Mouse (Mus musculus) midbrain, embryonic 14.5 days (tissue): Measurements from ENCODE around the gene Rbbp9. TPM values are rescaled to one million over a fixed set of nuclear protein-coding genes. Genes with fewer than 3 reads are reported as not detected.

Experiments
- ATAC-seq: fragments of 200-750 bp; cut with Nextera tagmentation; 2 replicates; pipeline ENCODE4 v1.8.0; 2017; ENCODE audit warnings: moderate number of reproducible peaks, moderate library complexity; ENCODE audit not compliant: low FRiP score, low TSS enrichment
- DNase-seq: peaks from one replicate; pipeline ENCODE4 v3.0.0-alpha.2; 2015
- H3K27ac ChIP-seq: fragments of 300-500 bp; sonication (generic); replicated peaks from 2 replicates; pipeline ENCODE4 v1.5.1; 2014; ENCODE audit warnings: mild to moderate bottlenecking, low read depth, low read length, moderate library complexity
- H3K27me3 ChIP-seq: fragments of 300-500 bp; sonication (generic); 2 replicates; pipeline ENCODE4 v1.6.1; 2014; ENCODE audit warnings: low read length, control low read depth, mixed read lengths; ENCODE audit not compliant: control insufficient read depth, insufficient read depth
- H3K36me3 ChIP-seq: fragments of 300-500 bp; sonication (generic); 2 replicates; pipeline ENCODE4 v1.6.1; 2014; ENCODE audit warnings: low read length, control low read depth; ENCODE audit not compliant: control insufficient read depth, insufficient read depth
- H3K4me1 ChIP-seq: fragments of 300-500 bp; sonication (generic); 2 replicates; pipeline ENCODE4 v1.6.1; 2014; ENCODE audit warnings: mild to moderate bottlenecking, antibody characterized with exemption, low read length, control low read depth; ENCODE audit not compliant: control insufficient read depth, insufficient read depth
- H3K4me2 ChIP-seq: fragments of 300-500 bp; sonication (generic); 2 replicates; pipeline ENCODE4 v1.6.1; 2014; ENCODE audit warnings: mild to moderate bottlenecking, low read length, moderate library complexity
- H3K4me3 ChIP-seq: fragments of 300-500 bp; sonication (generic); replicated peaks from 2 replicates; pipeline ENCODE4 v1.5.1; 2014; ENCODE audit warnings: low read depth, low read length
- H3K9ac ChIP-seq: fragments of 300-500 bp; sonication (generic); replicated peaks from 2 replicates; pipeline ENCODE4 v1.6.1; 2014; ENCODE audit warnings: mild to moderate bottlenecking, low read length, moderate library complexity
- H3K9me3 ChIP-seq: fragments of 300-500 bp; sonication (generic); 2 replicates; pipeline ENCODE4 v1.6.1; 2016; ENCODE audit warnings: low read length, control low read depth, mixed read lengths; ENCODE audit not compliant: control insufficient read depth
- WGBS: fragments of 180-500 bp; shearing (Covaris S2); extraction: QIAGEN DNeasy Blood & Tissue Kit; methylation state at CpG from one replicate; pipeline ENCODE4 v1.1.7; 2014; 5-methylcytosine and 5-hydroxymethylcytosine counted together
- polyA plus RNA-seq: library from polyadenylated mRNA; unstranded; fragments of >200 nt; fragmentation: Nextera tagmentation; extraction: Ambion mirVana; gene quantifications from 2 replicates; pipeline ENCODE4 v1.2.1, GENCODE M21; 2014

The Rbbp9 gene
- polyA plus RNA-seq, 1 experiment from 2014 or later: 64.4 TPM

DNA sequence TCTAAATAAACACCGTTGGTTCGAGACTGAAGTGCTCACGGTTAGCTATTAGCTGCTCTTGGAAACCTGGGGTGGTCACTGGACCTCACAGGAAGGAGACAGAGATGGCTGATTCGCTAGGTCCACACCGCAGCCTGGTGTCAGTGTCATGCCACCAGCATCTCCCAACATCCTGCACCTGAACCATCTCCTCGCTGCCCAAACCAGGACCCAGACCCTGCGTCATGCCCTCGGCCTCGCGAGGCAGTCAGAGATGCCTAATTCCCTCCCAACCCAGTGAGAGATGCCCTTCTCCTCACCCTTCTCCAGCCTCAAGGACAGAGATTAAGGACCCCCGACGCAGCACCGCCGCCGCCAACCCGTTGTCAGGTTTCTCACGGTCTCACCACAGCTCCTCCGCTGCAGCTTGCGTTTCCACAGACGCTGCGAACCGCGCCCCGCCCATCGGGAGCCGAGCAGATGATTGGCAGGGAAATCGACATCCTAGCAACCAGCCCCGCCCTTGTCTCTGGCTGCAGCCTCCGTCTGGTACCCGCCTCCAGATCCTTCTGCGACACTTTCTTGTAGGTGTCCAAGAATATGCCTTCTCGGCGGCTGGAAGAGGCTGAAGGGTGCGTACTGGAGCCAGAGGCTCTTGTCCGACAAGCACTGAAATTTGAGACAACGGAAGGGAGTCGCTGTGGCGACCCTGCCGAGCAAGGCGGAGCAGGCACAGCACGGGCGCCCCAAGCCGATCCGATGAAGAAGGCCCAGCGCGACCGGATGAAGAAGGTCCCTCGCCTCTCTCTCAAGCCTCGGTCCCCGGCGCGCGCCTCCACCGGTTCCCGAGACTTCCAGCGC is 23.5 kb downstream of the Rbbp9 start, which contains the start of the genes Dzank1 and Polr3f:
TSS of gene Dzank1 (minus strand) at position 434 of the 840 bp plus-strand sequence.
TSS of gene Polr3f (plus strand) at position 738 of the 840 bp plus-strand sequence.
- Histone ChIP-seq H3K4me1 (peaks cover 16% of the 10 kb centered on the region), H3K36me3 (peaks cover 18% of the 10 kb centered on the region), H3K4me3 (peak within 1 kb of the TSS; percentile 89), H3K9me3 (no peaks in the 10 kb centered on the region), H3K9ac (peak within 1 kb of the TSS; percentile 81), H3K27me3 (no peaks in the 10 kb centered on the region), H3K4me2 (peak within 1 kb of the TSS; percentile 91), H3K27ac (peak within 1 kb of the TSS; percentile 98)
- under 1% methylated on average over 56 of the region's 56 CpGs for WGBS
- DNase-seq (peak; percentile 98), ATAC-seq (peak; percentile 98)

DNA sequence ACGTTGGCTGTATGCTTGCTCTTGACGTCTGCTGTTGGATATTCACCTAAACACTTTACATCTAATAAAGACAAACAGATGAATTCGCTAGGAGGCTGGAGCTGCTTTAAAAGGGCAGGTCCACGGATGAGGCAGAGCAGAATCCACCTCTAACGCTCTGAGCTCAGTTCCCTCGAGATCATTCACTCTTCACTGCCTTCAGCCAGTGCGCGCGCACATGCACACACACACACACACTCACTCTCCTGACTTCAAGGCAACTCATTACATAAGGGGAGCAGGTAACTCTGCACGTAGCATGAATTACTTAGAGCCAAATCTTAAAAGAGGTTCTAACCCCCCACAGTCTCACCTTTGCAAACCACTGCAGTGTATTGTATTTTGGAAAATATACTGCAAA is 24.8 kb downstream of the Rbbp9 start:
- H3K27ac ChIP-seq: no peak overlapping the region
- DNase-seq (peak; percentile 49), ATAC-seq (no peak)
- no peaks in the 10 kb centered on the region for H3K27me3 ChIP-seq
- peak overlapping the region; percentile 89; the same call in 1 of the 2 replicates for H3K4me3 ChIP-seq
- H3K36me3 ChIP-seq: peaks cover 24% of the 10 kb centered on the region
- 42% methylated on average over 10 of the region's 10 CpGs for WGBS
- H3K9me3 ChIP-seq: no peaks in the 10 kb centered on the region
- peak overlapping the region; percentile 91 for H3K4me2 ChIP-seq
- no peak overlapping the region for H3K9ac ChIP-seq
- H3K4me1 ChIP-seq: peaks cover 16% of the 10 kb centered on the region

DNA sequence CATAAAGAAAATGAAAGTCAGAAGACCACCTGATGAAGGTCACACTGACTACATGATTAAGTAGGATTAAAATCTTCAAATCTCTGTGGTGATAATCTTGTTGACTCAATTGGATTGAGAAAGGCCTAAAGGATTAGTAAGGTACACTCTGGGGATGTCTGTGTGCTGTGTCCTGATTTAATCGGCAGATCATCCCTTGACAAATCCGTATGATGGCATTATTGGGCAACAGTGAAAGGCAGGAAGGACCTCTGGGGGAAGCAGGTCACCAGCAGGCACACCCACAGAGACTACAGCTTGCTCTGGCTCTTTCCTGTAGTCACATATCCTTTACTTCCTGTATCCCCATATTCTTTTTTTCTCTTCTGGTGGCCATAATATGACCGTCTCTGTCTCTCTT is 30.9 kb downstream of the Rbbp9 start:
- WGBS: 44% methylated on average over 3 of the region's 3 CpGs
- Histone ChIP-seq H3K27me3 (no peaks in the 10 kb centered on the region), H3K4me2 (no peak overlapping the region), H3K27ac (no peak overlapping the region), H3K9me3 (no peaks in the 10 kb centered on the region), H3K9ac (no peak overlapping the region), H3K4me3 (no peak overlapping the region), H3K4me1 (no peaks in the 10 kb centered on the region), H3K36me3 (peaks cover 26% of the 10 kb centered on the region)
- DNase-seq: peak; percentile 4
- no peak for ATAC-seq

DNA sequence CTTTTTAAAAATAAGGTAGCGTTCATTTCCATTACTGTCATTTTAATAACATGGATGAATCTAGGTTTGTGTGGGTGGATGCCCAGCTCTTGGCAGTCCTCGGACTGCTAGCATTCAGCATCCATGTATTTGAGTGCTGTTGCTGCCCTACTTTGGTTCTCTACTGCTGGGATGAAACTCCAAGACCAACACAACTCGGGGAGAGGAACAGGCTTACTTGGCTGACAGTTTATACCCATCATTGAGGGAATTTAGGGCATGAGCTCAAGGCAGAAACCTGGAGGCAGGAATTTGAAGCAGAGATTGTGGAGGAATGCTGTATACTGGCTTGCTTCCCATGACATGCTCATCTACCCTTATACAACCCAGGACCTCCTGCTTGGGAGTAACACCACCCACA is 36.0 kb downstream of the Rbbp9 start:
- H3K4me3 ChIP-seq: no peak overlapping the region
- 86% methylated on average over 3 of the region's 3 CpGs for WGBS
- H3K4me1 ChIP-seq: no peaks in the 10 kb centered on the region
- no peak overlapping the region for H3K9ac ChIP-seq
- ATAC-seq (no peak), DNase-seq (no peak)
- no peaks in the 10 kb centered on the region for H3K9me3 ChIP-seq
- peaks cover 17% of the 10 kb centered on the region for H3K36me3 ChIP-seq
- no peak overlapping the region for H3K4me2 ChIP-seq
- H3K27ac ChIP-seq: no peak overlapping the region
- no peaks in the 10 kb centered on the region for H3K27me3 ChIP-seq

DNA sequence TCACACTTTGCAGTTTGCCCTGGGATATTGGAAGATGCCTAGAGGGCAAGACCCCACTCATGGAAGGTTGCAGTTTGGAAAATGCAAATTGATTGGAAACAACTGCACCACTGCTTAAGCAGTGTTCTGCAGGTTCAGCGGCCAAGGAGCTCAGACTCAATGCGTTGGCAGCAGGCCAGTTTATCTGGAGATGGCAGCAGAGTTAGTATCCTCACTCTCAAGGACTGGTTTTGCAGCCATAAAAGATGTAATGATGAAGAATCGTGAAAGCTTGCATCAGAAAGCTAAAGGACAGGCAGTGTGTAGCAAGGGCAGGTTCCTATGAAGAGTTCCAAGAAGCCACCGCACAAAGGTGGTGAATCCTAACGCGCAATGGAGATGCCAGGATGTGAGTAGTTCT is 48.5 kb downstream of the Rbbp9 start:
- DNase-seq (peak; percentile 11), ATAC-seq (no peak)
- 91% methylated on average over 6 of the region's 6 CpGs for WGBS
- H3K27ac ChIP-seq: no peak overlapping the region
- H3K9me3 ChIP-seq: no peaks in the 10 kb centered on the region
- H3K9ac ChIP-seq: no peak overlapping the region
- no peaks in the 10 kb centered on the region for H3K27me3 ChIP-seq
- no peaks in the 10 kb centered on the region for H3K4me1 ChIP-seq
- no peak overlapping the region for H3K4me3 ChIP-seq
- no peak overlapping the region for H3K4me2 ChIP-seq
- peaks cover 18% of the 10 kb centered on the region for H3K36me3 ChIP-seq

Other genes starting within 250 kb of the Rbbp9 start
- gene Ovol2, start 218.7 kb downstream of the Rbbp9 start, polyA plus RNA-seq: not detected in 2 replicates
- gene Kat14, start 181.9 kb downstream of the Rbbp9 start, polyA plus RNA-seq: 24.0 and 25.5 TPM in 2 replicates
- 3.1 TPM in 1 of 2 replicates, not detected in the other for gene Pet117, start 181.9 kb downstream of the Rbbp9 start, polyA plus RNA-seq
- gene Dzank1, start 23.5 kb downstream of the Rbbp9 start, polyA plus RNA-seq: 13.1 and 16.6 TPM in 2 replicates
- gene Polr3f, start 23.2 kb downstream of the Rbbp9 start, polyA plus RNA-seq: 25.6 and 31.7 TPM in 2 replicates
- 47.2 and 69.8 TPM in 2 replicates for gene Sec23b, start 5.4 kb upstream of the Rbbp9 start, polyA plus RNA-seq
- gene Smim26, start 43.2 kb upstream of the Rbbp9 start, polyA plus RNA-seq: 55.4 and 70.5 TPM in 2 replicates
- gene Dtd1, start 49.0 kb upstream of the Rbbp9 start, polyA plus RNA-seq: 118 and 146 TPM in 2 replicates